Mouse (Mus musculus) CH12.LX (cell line): ENCODE measurements around the gene Cdh5. TPM values are rescaled to one million over a fixed set of nuclear protein-coding genes. Genes with fewer than 3 reads are reported as not detected.

Experiments
- DNase-seq: peaks from one replicate; pipeline ENCODE4 v3.0.0-alpha.2; 2013; ENCODE audit errors: extremely low read depth
- H3K27ac ChIP-seq: 2 replicates; pipeline ENCODE4 v1.5.1; 2012; ENCODE audit warnings: low read depth, mild to moderate bottlenecking, control low read depth, moderate library complexity; ENCODE audit not compliant: insufficient read depth
- H3K27me3 ChIP-seq: replicated peaks from 2 replicates; pipeline ENCODE3; 2012; ENCODE audit warnings: inconsistent platforms
- H3K36me3 ChIP-seq, 2 experiments: replicated peaks in 1 of 2; 2 replicates each; pipeline versions ENCODE3 to v1.6.1; 2012; ENCODE audit warnings: inconsistent platforms in 1 of 2, low read length in 1 of 2, mild to moderate bottlenecking in 1 of 2, mixed read lengths in 1 of 2, moderate library complexity in 1 of 2; ENCODE audit not compliant: control insufficient read depth in 1 of 2, insufficient read depth in 1 of 2
- H3K4me1 ChIP-seq, 2 experiments: 2 replicates each; pipeline ENCODE4 v1.6.1; 2012; ENCODE audit warnings: inconsistent platforms in 1 of 2, moderate library complexity in 1 of 2; ENCODE audit not compliant: insufficient read depth in 2 of 2, control insufficient read depth in 1 of 2
- H3K4me2 ChIP-seq: 2 replicates; pipeline ENCODE4 v1.6.1; 2012; ENCODE audit warnings: low read depth, mild to moderate bottlenecking, control low read depth; ENCODE audit not compliant: poor library complexity, insufficient read depth, severe bottlenecking
- H3K4me3 ChIP-seq, 3 experiments: fragments of 150-350 bp in 1 of 3; sonication (generic) in 1 of 3; replicated peaks in 1 of 3; 2 replicates each; pipeline versions ENCODE3 to v1.5.1; 2011 to 2012; ENCODE audit warnings: low read depth in 2 of 3, low read length in 2 of 3, mild to moderate bottlenecking in 2 of 3, moderate library complexity in 2 of 3, control low read depth in 1 of 3, improper control_type of control experiment in 1 of 3, inconsistent platforms in 1 of 3, mixed read lengths in 1 of 3; ENCODE audit not compliant: poor library complexity in 1 of 3
- H3K79me2 ChIP-seq: replicated peaks from 2 replicates; pipeline ENCODE4 v1.6.1; 2012; ENCODE audit warnings: mild to moderate bottlenecking, moderate library complexity; ENCODE audit not compliant: control insufficient read depth, poor library complexity, insufficient read depth, severe bottlenecking; ENCODE audit errors: extremely low read depth
- H3K9ac ChIP-seq: 2 replicates; pipeline ENCODE4 v1.6.1; 2012; ENCODE audit warnings: low read depth, mild to moderate bottlenecking, control low read depth, moderate library complexity; ENCODE audit not compliant: insufficient read depth
- H3K9me3 ChIP-seq: replicated peaks from 2 replicates; pipeline ENCODE3; 2012; ENCODE audit warnings: low read length, inconsistent platforms, mixed read lengths
- CTCF ChIP-seq, 2 experiments: IDR thresholded peaks in 1 of 2; conservative IDR thresholded peaks in 1 of 2; 2 replicates each; pipeline ENCODE4 v1.5.1; 2011 to 2012; ENCODE audit warnings: low read depth in 2 of 2, low read length in 2 of 2, improper control_type of control experiment in 1 of 2, inconsistent platforms in 1 of 2, mild to moderate bottlenecking in 1 of 2, moderate library complexity in 1 of 2
- GABPA ChIP-seq: IDR thresholded peaks from 2 replicates; pipeline ENCODE4 v1.6.1; 2012; ENCODE audit warnings: low read depth, low read length, improper control_type of control experiment, inconsistent platforms; ENCODE audit not compliant: insufficient replicate concordance
- HCFC1 ChIP-seq: IDR thresholded peaks from 2 replicates; pipeline ENCODE4 v1.6.1; 2012; ENCODE audit warnings: low read depth, mild to moderate bottlenecking, inconsistent platforms, low read length, improper control_type of control experiment
- IRF4 ChIP-seq: IDR thresholded peaks from 2 replicates; pipeline ENCODE4 v1.6.1; 2014; ENCODE audit warnings: low read depth, mild to moderate bottlenecking, inconsistent platforms, low read length, improper control_type of control experiment
- MAX ChIP-seq: IDR thresholded peaks from 2 replicates; pipeline ENCODE4 v1.6.1; 2011; ENCODE audit warnings: low read length, improper control_type of control experiment
- MEF2A ChIP-seq: IDR thresholded peaks from 2 replicates; pipeline ENCODE4 v1.6.1; 2014; ENCODE audit warnings: low read depth, mild to moderate bottlenecking, inconsistent platforms, low read length, improper control_type of control experiment, borderline replicate concordance
- NELFE ChIP-seq: IDR thresholded peaks from 2 replicates; pipeline ENCODE4 v1.6.1; 2011; ENCODE audit warnings: low read depth, low read length, improper control_type of control experiment
- POLR2A ChIP-seq: IDR thresholded peaks from 2 replicates; pipeline ENCODE4 v1.6.1; 2011; ENCODE audit warnings: low read depth, mild to moderate bottlenecking, improper control_type of control experiment, low read length
- TBP ChIP-seq: conservative IDR thresholded peaks from 2 replicates; pipeline ENCODE4 v1.6.1; 2011; ENCODE audit warnings: low read depth, low read length, improper control_type of control experiment
- UBTF ChIP-seq: IDR thresholded peaks from 2 replicates; pipeline ENCODE4 v1.6.1; 2012; ENCODE audit warnings: low read depth, mild to moderate bottlenecking, inconsistent platforms, low read length, improper control_type of control experiment, moderate library complexity
- USF1 ChIP-seq: IDR thresholded peaks from 2 replicates; pipeline ENCODE4 v1.6.1; 2014; ENCODE audit warnings: low read depth, mild to moderate bottlenecking, inconsistent platforms, low read length, improper control_type of control experiment
- ZC3H11A ChIP-seq: IDR thresholded peaks from 2 replicates; pipeline ENCODE4 v1.6.1; 2012; ENCODE audit warnings: low read depth, mild to moderate bottlenecking, inconsistent platforms, low read length, improper control_type of control experiment
- ZKSCAN1 ChIP-seq: IDR thresholded peaks from 2 replicates; pipeline ENCODE4 v1.6.1; 2012; ENCODE audit warnings: low read depth, inconsistent platforms, low read length, improper control_type of control experiment, borderline replicate concordance
- ZMIZ1 ChIP-seq: IDR thresholded peaks from 2 replicates; pipeline ENCODE4 v1.6.1; 2012; ENCODE audit warnings: low read depth, mild to moderate bottlenecking, inconsistent platforms, low read length, improper control_type of control experiment
- ZNF384 ChIP-seq: IDR thresholded peaks from 2 replicates; pipeline ENCODE4 v1.6.1; 2012; ENCODE audit warnings: low read depth, low read length, improper control_type of control experiment, inconsistent platforms
- dilution Hi-C: fragments of 300-500 bp; cut with MboI; formaldehyde crosslinking; loops from 2 replicates; pipeline ENCODE4 v1.14.3; 2020; ENCODE audit warnings: low sequenced_read_pairs; ENCODE audit not compliant: extremely low pct_unique_long_range_greater_than_20kb, extremely low pct_ligation_motif_present
- in situ Hi-C: fragments of 300-500 bp; cut with MboI; formaldehyde crosslinking; loops from 3 replicates; pipeline ENCODE4 v1.14.3; 2019; ENCODE audit warnings: low sequenced_read_pairs, low pct_ligation_motif_present, low pct_unique_long_range_greater_than_20kb, mixed read lengths
- polyA plus RNA-seq: library from polyadenylated mRNA; unstranded; fragments of >175 nt; gene quantifications from 2 replicates; pipeline ENCODE4 v1.2.1, GENCODE M21; 2012; ENCODE audit warnings: low read depth; ENCODE audit not compliant: insufficient read length
- total RNA-seq, 2 experiments: library from RNA; depleted of rRNA; stranded (reverse); fragments of 300-350 nt in 1 of 2; fragments of >200 nt in 1 of 2; gene quantifications; 2 replicates each; pipeline ENCODE4 v1.2.3; 2012 to 2014

Gene Cdh5
- total and polyA plus RNA-seq, 3 experiments = 0.25 to 1.8 (median 0.48) TPM

DNA sequence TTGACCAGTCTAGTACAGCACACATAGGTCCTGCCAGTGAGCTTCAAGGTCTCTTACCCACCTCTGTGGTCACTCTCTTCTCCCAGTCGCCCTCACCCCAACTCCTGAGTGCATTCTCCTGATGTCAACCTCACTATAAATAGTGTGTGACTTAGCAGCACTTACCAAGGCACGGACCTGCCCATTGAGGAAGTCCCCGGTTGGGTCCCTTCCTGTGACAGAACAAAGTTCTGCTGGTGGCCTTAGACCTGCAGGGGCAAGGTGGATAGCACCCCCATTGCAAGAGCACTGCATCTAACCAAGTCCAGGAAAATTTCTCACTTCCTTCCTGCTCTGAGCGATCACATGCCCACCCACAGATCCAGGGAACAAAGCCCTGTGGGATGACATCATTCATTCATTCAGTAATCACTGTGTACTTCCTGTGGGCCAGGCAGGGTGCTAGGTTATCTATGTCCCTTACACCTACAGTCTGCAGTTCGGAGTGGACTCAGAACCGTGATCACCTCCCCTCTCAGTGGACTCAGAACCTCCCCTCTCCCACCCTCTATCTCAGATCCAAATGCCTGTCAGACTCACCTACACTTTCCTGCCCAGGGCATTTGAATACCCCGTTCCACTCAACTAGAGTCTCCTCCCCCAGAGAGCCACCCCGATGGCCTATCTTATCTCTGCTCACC lies 74.6 kb downstream of the Cdh5 start:
- Histone ChIP-seq H3K4me2 (0 out of 2 replicates have a peak overlapping the region, but pooled peaks have one; percentile 25), H3K27me3 (peaks cover 8% of the 10 kb centered on the region), H3K79me2 (no peaks in the 10 kb centered on the region), H3K4me3 (no peak overlapping the region), H3K36me3 (no peaks in the 10 kb centered on the region), H3K4me1 (peaks cover 9 to 19% of the 10 kb centered on the region in 2 experiments), H3K27ac (no peak overlapping the region), H3K9ac (no peak overlapping the region), H3K9me3 (peaks cover 4% of the 10 kb centered on the region)
- DNase-seq = peak; percentile 45
- in situ Hi-C loops (no loop called here), dilution Hi-C loops (no loop called here)
- TF ChIP-seq IRF4 (0 out of 2 replicates have a peak, but pooled peaks have one; percentile 13), UBTF (no peak), MEF2A (peak; percentile 82)

DNA sequence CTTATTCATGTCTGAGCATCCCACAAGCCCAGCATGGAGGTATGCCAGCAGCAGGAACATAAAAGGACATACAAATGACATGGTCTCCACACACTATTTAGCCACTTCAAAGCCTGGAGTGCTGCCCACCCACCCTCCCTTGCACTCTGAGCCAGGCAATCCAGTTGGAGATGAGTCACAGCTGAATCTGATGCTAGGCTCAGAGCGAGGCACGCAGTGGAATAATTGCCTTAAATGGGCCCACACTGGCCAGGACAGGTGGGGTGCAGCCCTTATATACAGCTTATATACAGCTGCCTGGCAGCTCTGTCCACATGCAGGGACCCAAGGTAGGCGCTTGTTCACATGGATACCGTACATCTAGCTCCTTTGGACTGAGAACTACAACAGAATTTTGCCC lies 75.6 kb downstream of the Cdh5 start:
- Histone ChIP-seq H3K9me3 (no peaks in the 10 kb centered on the region), H3K9ac (no peak overlapping the region), H3K4me2 (no peak overlapping the region), H3K27ac (no peak overlapping the region), H3K4me1 (peaks cover 9 to 19% of the 10 kb centered on the region in 2 experiments), H3K4me3 (no peak overlapping the region), H3K27me3 (peaks cover 18% of the 10 kb centered on the region), H3K79me2 (no peaks in the 10 kb centered on the region), H3K36me3 (no peaks in the 10 kb centered on the region)
- no peak for DNase-seq
- TF ChIP-seq ZKSCAN1 (no peak), HCFC1 (no peak), USF1 (no peak), IRF4 (no peak), NELFE (no peak), TBP (no peak), ZMIZ1 (no peak), MAX (no peak), ZNF384 (no peak)
- in situ Hi-C loops (no loop called here), dilution Hi-C loops (no loop called here)

DNA sequence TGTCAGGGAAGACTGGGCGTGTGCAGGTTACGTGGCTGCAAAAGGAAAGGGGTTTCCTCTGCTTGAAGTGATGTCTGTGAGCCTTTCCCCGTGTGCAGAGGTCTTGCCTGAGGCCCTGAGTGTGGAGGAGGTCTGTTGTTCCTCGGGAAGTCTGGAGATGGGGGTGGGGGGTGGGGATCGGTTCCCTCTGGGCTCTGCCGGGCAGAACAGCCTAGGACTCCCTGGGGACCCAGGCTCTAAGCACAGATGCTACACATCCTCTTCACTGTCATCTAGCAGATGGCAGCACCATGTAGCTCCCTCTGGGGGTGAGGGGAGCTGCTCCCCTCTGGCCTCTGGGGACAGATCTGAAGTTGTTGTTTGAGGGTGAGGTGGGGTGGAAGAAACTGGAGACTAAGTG lies 83.5 kb downstream of the Cdh5 start:
- H3K27me3 ChIP-seq = peaks cover 56% of the 10 kb centered on the region
- peak; percentile 36 for DNase-seq
- TF ChIP-seq GABPA = no peak
- TF ChIP-seq CTCF (conservative IDR thresholded peaks at IDR 0.05 in 1 of 2, IDR thresholded peaks at IDR 0.05 in 1 of 2; ENCODE audit: low read depth in 2 of 2, low read length in 2 of 2) = peak in 1 of 2 experiments; percentile 16; a peak in 1 of 4 replicates
- no peak for TF ChIP-seq ZC3H11A
- no peak for TF ChIP-seq IRF4
- no peak for TF ChIP-seq POLR2A
- peaks cover 9 to 15% of the 10 kb centered on the region in 2 experiments for H3K4me1 ChIP-seq
- no peaks in the 10 kb centered on the region for H3K9me3 ChIP-seq
- no peaks in the 10 kb centered on the region for H3K36me3 ChIP-seq
- no peaks in the 10 kb centered on the region for H3K79me2 ChIP-seq
- no peak overlapping the region for H3K4me3 ChIP-seq
- no peak overlapping the region for H3K9ac ChIP-seq
- no peak overlapping the region for H3K27ac ChIP-seq
- no peak overlapping the region for H3K4me2 ChIP-seq
- dilution Hi-C loops = no loop called here
- in situ Hi-C loops = no loop called here
